In genomic region chr10:4824366-4824765, GRCm38 (mm10) we compare ENCODE assay signal across 21 mouse cellular contexts.
DNase-seq lines count a peak whose midpoint lies in the region; ATAC-seq and TF ChIP-seq lines count a peak whose summit lies in the region.
"Had no signal": no experiment of that assay in that cellular context is flagged by ENCODE, and none has a peak within 500 bp of the region (broad histone marks: within the 10 kb centered on the region; RNA-seq: fewer than 3 reads in every experiment).

No protein-coding gene starts in this region.

- no peak overlapping the region for H3K4me2 ChIP-seq in hindbrain, embryonic 14.5 days (replicated peaks)
- H3K4me2 ChIP-seq: embryonic facial prominence, embryonic 13.5 days; embryonic facial prominence, embryonic 15.5 days; forebrain, embryonic 12.5 days had no signal

- peak; percentile 47 for DNase-seq in adrenal gland, adult 2 months
- no peak for DNase-seq in adrenal gland, postnatal 4 days (ENCODE audit: low spot score in 2 of 2)
- peak; percentile 22 for DNase-seq in gastrocnemius, adult 2 months
- no peak for DNase-seq in gastrocnemius, adult 18-20 months (ENCODE audit: low spot score)
- peak; percentile 10 for DNase-seq in adrenal gland, postnatal 10 days
- DNase-seq in adrenal gland, postnatal 14 days, result peak; percentile 20
- DNase-seq in embryo, embryonic 10.5 days (ENCODE audit: low spot score), result no peak
- DNase-seq in hindbrain, embryonic 14.5 days (ENCODE audit: low spot score), result no peak
- DNase-seq: cerebellum, adult 11-12 months; cerebellum, adult 2 months; cerebellum, adult 9-10 months; cerebellum, postnatal 10 days; cerebellum, postnatal 25 days; embryo, embryonic 11 days had no signal

- no peak overlapping the region for H3K4me3 ChIP-seq in gastrocnemius, adult 2 months
- H3K4me3 ChIP-seq in hindbrain, embryonic 14.5 days (replicated peaks; ENCODE audit: low read length), result no peak overlapping the region
- H3K4me3 ChIP-seq: embryonic facial prominence, embryonic 13.5 days; embryonic facial prominence, embryonic 15.5 days; erythroblast, embryonic 14.5 days; forebrain, embryonic 10.5 days; forebrain, embryonic 12.5 days had no signal

- H3K4me1 ChIP-seq in hindbrain, embryonic 14.5 days (replicated peaks; ENCODE audit: control insufficient read depth, insufficient read depth, low read length), result no peaks in the 10 kb centered on the region
- H3K4me1 ChIP-seq: embryonic facial prominence, embryonic 13.5 days; embryonic facial prominence, embryonic 15.5 days; forebrain, embryonic 10.5 days; forebrain, embryonic 12.5 days had no signal

- no peaks in the 10 kb centered on the region for H3K27me3 ChIP-seq in hindbrain, embryonic 14.5 days (ENCODE audit: control insufficient read depth, insufficient read depth, low read length)
- H3K27me3 ChIP-seq: embryonic facial prominence, embryonic 13.5 days; embryonic facial prominence, embryonic 15.5 days; forebrain, embryonic 12.5 days had no signal

- H3K9ac ChIP-seq in hindbrain, embryonic 14.5 days, result no peak overlapping the region
- H3K9ac ChIP-seq: embryonic facial prominence, embryonic 13.5 days; embryonic facial prominence, embryonic 15.5 days; forebrain, embryonic 12.5 days had no signal

- intact Hi-C loops in gastrocnemius, adult 2 months (cut with DNase I), result no loop called here

- H3K27ac ChIP-seq in gastrocnemius, adult 2 months, result no peak overlapping the region
- H3K27ac ChIP-seq in hindbrain, embryonic 14.5 days, result no peak overlapping the region
- H3K27ac ChIP-seq: embryonic facial prominence, embryonic 13.5 days; embryonic facial prominence, embryonic 15.5 days; forebrain, embryonic 10.5 days; forebrain, embryonic 12.5 days had no signal

- no peaks in the 10 kb centered on the region for H3K36me3 ChIP-seq in hindbrain, embryonic 14.5 days (replicated peaks; ENCODE audit: control insufficient read depth, insufficient read depth)
- H3K36me3 ChIP-seq: embryonic facial prominence, embryonic 13.5 days; embryonic facial prominence, embryonic 15.5 days; forebrain, embryonic 10.5 days; forebrain, embryonic 12.5 days had no signal

- no peak for ATAC-seq in hindbrain, embryonic 14.5 days (ENCODE audit: low FRiP score)
- ATAC-seq: forebrain, embryonic 14.5 days; forebrain, embryonic 16.5 days had no signal

- no peaks in the 10 kb centered on the region for H3K9me3 ChIP-seq in hindbrain, embryonic 14.5 days (ENCODE audit: control insufficient read depth, low read length)
- H3K9me3 ChIP-seq: embryonic facial prominence, embryonic 13.5 days; embryonic facial prominence, embryonic 15.5 days; forebrain, embryonic 10.5 days; forebrain, embryonic 12.5 days had no signal

- WGBS in hindbrain, embryonic 14.5 days, result 92% methylated on average over 5 of the region's 5 CpGs

- TF ChIP-seq CTCF in gastrocnemius, adult 2 months (IDR thresholded peaks at IDR 0.05), result no peak

Comparison
In these comparisons a context has a peak if more than half of its experiments do, and no peak if none do; other contexts are left out.
1. DNase-seq: peak in adrenal gland, adult 2 months (single experiment), gastrocnemius, adult 2 months (single experiment), adrenal gland, postnatal 10 days (single experiment) and adrenal gland, postnatal 14 days (single experiment); none in adrenal gland, postnatal 4 days (0 of 2), gastrocnemius, adult 18-20 months (single experiment), embryo, embryonic 10.5 days (single experiment) and hindbrain, embryonic 14.5 days (single experiment).